Comparison of ENCODE assay signal across 8 mouse cellular contexts in genomic region chr8:30840064-30840463, GRCm38 (mm10).
DNase-seq lines count a peak whose midpoint lies in the region; ATAC-seq and TF ChIP-seq lines count a peak whose summit lies in the region.
"Had no signal": no experiment of that assay in that cellular context is flagged by ENCODE, and none has a peak within 500 bp of the region (broad histone marks: within the 10 kb centered on the region; RNA-seq: fewer than 3 reads in every experiment).

No protein-coding gene starts in this region.

- DNase-seq in adrenal gland, adult 18-20 months (ENCODE audit: low spot score in 2 of 2), result peak; percentile 47 to 59
- peak; percentile 34 to 50 for DNase-seq in cerebellum, adult 2 months
- peak; percentile 77 for DNase-seq in forelimb bud, embryonic 11.5 days (ENCODE audit: low read depth, low spot score)
- DNase-seq in hindbrain, embryonic 14.5 days (ENCODE audit: low spot score), result peak; percentile 77
- peak; percentile 71 to 78 for DNase-seq in layer of hippocampus, postnatal 36 days

- WGBS in cerebellum, adult 2 months, result 40% methylated on average over 8 of the region's 8 CpGs
- 33% methylated on average over 8 of the region's 8 CpGs for WGBS in hindbrain, embryonic 14.5 days
- WGBS in stomach, embryonic 14.5 days, result 40% methylated on average over 8 of the region's 8 CpGs

- H3K9ac ChIP-seq in hindbrain, embryonic 14.5 days, result no peak overlapping the region
- no peak overlapping the region for H3K9ac ChIP-seq in stomach, embryonic 14.5 days (replicated peaks; ENCODE audit: low read depth, low read length)

- H3K4me2 ChIP-seq in hindbrain, embryonic 14.5 days (replicated peaks), result no peak overlapping the region
- no peak overlapping the region for H3K4me2 ChIP-seq in stomach, embryonic 14.5 days (replicated peaks; ENCODE audit: low read depth, low read length)

- peak; percentile 66; the same call in 1 of the 2 replicates for ATAC-seq in hindbrain, embryonic 14.5 days (ENCODE audit: low FRiP score)
- ATAC-seq in megakaryocyte-erythroid progenitor cell, adult 5-6 weeks (replicated peaks; ENCODE audit: low FRiP score, low TSS enrichment, poor library complexity, severe bottlenecking), result peak; percentile 50; the same call in 1 of the 2 replicates
- ATAC-seq in stomach, embryonic 14.5 days (ENCODE audit: insufficient number of reproducible peaks, insufficient read depth, low FRiP score, low read depth), result 0 out of 2 replicates have a peak, but pooled peaks have one; percentile 33

- H3K27ac ChIP-seq in cerebellum, adult 2 months (ENCODE audit: insufficient read depth, low read length), result no peak overlapping the region
- no peak overlapping the region for H3K27ac ChIP-seq in hindbrain, embryonic 14.5 days
- no peak overlapping the region for H3K27ac ChIP-seq in stomach, embryonic 14.5 days (ENCODE audit: low read length)
- H3K27ac ChIP-seq: macrophage had no signal

- no peak for TF ChIP-seq POLR2A in cerebellum, adult 2 months (IDR thresholded peaks at IDR 0.05; ENCODE audit: borderline replicate concordance, insufficient read depth, low read length)

- 0 out of 2 replicates have a peak, but pooled peaks cover 5% of the 10 kb centered on the region for H3K9me3 ChIP-seq in hindbrain, embryonic 14.5 days (ENCODE audit: control insufficient read depth, low read length)
- no peaks in the 10 kb centered on the region for H3K9me3 ChIP-seq in stomach, embryonic 14.5 days (ENCODE audit: control insufficient read depth, low read depth, low read length)

- H3K4me1 ChIP-seq in cerebellum, adult 2 months (ENCODE audit: control insufficient read depth, insufficient read depth, low read length), result no peaks in the 10 kb centered on the region
- H3K4me1 ChIP-seq in hindbrain, embryonic 14.5 days (replicated peaks; ENCODE audit: control insufficient read depth, insufficient read depth, low read length), result no peaks in the 10 kb centered on the region
- H3K4me1 ChIP-seq in stomach, embryonic 14.5 days (ENCODE audit: control insufficient read depth, insufficient read depth, low read length), result no peaks in the 10 kb centered on the region

- peak; percentile 47; the same call in 1 of the 2 replicates for TF ChIP-seq CTCF in cerebellum, adult 2 months (IDR thresholded peaks at IDR 0.05; ENCODE audit: borderline replicate concordance, insufficient read depth, low read depth, low read length)

- no peak overlapping the region for H3K4me3 ChIP-seq in cerebellum, adult 2 months (replicated peaks; ENCODE audit: insufficient read depth, low read depth, low read length)
- no peak overlapping the region for H3K4me3 ChIP-seq in hindbrain, embryonic 14.5 days (replicated peaks; ENCODE audit: low read length)
- no peak overlapping the region for H3K4me3 ChIP-seq in stomach, embryonic 14.5 days (ENCODE audit: low read depth, low read length)

- no peaks in the 10 kb centered on the region for H3K27me3 ChIP-seq in cerebellum, adult 2 months (ENCODE audit: control insufficient read depth, insufficient read depth, low read length)
- H3K27me3 ChIP-seq in hindbrain, embryonic 14.5 days (ENCODE audit: control insufficient read depth, insufficient read depth, low read length), result no peaks in the 10 kb centered on the region
- no peaks in the 10 kb centered on the region for H3K27me3 ChIP-seq in stomach, embryonic 14.5 days (ENCODE audit: control insufficient read depth, insufficient read depth, low read length)

- H3K36me3 ChIP-seq in hindbrain, embryonic 14.5 days (replicated peaks; ENCODE audit: control insufficient read depth, insufficient read depth), result no peaks in the 10 kb centered on the region
- H3K36me3 ChIP-seq in stomach, embryonic 14.5 days (ENCODE audit: control insufficient read depth, insufficient read depth, low read length), result no peaks in the 10 kb centered on the region
